Mouse (Mus musculus) brain, embryonic 14.5 days (tissue): ENCODE measurements around the gene Cnp. TPM values are rescaled to one million over a fixed set of nuclear protein-coding genes. Genes with fewer than 3 reads are reported as not detected.
"Not testable (repeated sequence)": the region's sequence is repeated elsewhere in the genome, so short reads cannot be mapped to it uniquely, and the experiment has no call there.

Experiments
- DNase-seq: peaks from one replicate; pipeline ENCODE4 v3.0.0-alpha.2; 2011; ENCODE audit warnings: low read depth
- CTCF ChIP-seq: fragments of 200-500 bp; IDR thresholded peaks from 2 replicates; pipeline ENCODE4 v1.5.1; 2012; ENCODE audit warnings: inconsistent platforms, mild to moderate bottlenecking, moderate library complexity, borderline replicate concordance; ENCODE audit not compliant: insufficient read depth, insufficient read length; ENCODE audit errors: extremely low read depth
- POLR2A ChIP-seq: fragments of 200-500 bp; IDR thresholded peaks from 2 replicates; pipeline ENCODE4 v1.6.1; 2012; ENCODE audit warnings: mild to moderate bottlenecking, inconsistent platforms, borderline replicate concordance; ENCODE audit not compliant: poor library complexity, insufficient read depth, insufficient read length, severe bottlenecking; ENCODE audit errors: extremely low read depth
- polyA plus RNA-seq: library from polyadenylated mRNA; depleted of rRNA; stranded (reverse); fragments of >200 nt; gene quantifications from 2 replicates; pipeline ENCODE4 v1.2.3, GENCODE M21; 2012

The Cnp gene
- polyA plus RNA-seq, 1 experiment = 22.4 TPM

DNA sequence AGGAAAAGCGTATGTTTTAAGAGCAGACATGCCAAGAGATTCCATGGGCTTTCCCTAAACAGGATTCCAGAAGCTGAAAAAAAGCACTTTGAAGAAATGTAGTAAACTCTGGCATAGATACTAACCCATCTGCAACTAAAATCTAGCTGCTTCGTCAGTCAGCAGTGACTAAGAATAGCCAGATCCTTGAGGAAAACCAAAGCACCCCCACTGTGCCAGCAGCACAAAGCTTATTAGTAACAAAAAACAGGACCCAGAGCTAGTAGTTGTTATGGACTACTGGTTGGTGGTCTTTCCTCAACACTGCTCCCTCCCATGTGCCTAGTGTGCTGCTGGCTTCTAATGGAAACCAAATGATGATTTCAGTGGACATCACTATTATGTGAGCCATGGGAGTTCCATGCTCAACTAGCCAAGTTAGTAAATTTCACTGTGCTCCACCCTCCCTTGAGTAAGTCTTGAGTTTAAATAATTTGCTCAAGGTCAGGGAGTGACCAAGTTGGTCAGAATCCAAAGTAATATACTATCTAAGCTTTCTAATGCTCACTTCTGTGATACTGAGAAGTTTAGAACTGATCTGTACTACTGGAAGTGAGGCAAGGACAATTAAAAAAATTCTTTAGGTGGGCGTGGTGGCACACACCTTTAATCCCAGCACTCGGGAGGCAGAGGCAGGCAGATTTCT is 29.8 kb downstream of the Cnp start:
- no peak for TF ChIP-seq POLR2A
- no peak for TF ChIP-seq CTCF
- no peak for DNase-seq

DNA sequence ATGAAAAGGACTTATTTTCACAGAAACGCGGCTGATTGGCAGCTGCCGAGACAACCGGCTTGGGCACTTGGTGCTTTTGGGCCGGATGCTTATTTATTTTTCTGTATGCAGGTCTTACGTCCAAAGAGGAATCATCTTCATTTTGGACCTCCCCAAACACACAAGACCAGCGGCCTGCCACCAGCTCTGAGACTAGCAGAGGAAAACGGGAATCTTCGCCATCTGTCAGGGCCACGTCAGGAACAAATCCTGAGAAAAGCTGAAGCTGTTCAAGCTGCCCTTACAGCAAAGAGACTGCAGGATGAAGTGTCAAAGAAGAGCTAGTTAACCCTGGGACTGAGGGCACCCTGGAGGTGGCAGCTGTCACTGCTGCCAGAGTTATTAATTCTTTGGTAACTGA is 30.7 kb downstream of the Cnp start:
- TF ChIP-seq POLR2A = no peak
- TF ChIP-seq CTCF = no peak

DNA sequence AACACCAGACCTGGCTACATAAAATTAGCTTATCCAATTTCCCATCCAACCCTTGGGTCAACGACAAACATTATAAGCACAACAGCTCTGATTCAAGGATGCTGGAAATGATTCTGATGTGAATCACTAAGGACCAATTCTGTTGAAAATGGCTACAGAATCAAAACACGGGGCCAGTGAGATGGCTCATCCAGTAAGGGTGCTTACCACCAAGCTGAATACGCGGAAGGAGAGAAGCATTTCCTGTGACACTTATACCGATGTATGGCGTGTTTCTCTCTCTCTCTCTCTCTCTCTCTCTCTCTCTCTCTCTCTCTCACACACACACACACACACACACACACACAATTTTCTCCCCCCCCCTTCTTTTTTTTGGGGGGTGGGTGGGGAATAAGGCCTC is 32.4 kb downstream of the Cnp start:
- no peak for DNase-seq
- TF ChIP-seq POLR2A = no peak
- TF ChIP-seq CTCF = no peak

More for the DNA sequence above, 30.7 kb downstream of the Cnp start:
- DNase-seq = no peak

- TF ChIP-seq POLR2A (no peak), CTCF (no peak)
- no peak for DNase-seq
Measured at GRCm38 (mm10) chr11:100608796-100609195, 34.1 kb downstream of the Cnp start.

- DNase-seq = no peak
Measured at GRCm38 (mm10) chr11:100609355-100609996, 34.8 kb downstream of the Cnp start.

DNA sequence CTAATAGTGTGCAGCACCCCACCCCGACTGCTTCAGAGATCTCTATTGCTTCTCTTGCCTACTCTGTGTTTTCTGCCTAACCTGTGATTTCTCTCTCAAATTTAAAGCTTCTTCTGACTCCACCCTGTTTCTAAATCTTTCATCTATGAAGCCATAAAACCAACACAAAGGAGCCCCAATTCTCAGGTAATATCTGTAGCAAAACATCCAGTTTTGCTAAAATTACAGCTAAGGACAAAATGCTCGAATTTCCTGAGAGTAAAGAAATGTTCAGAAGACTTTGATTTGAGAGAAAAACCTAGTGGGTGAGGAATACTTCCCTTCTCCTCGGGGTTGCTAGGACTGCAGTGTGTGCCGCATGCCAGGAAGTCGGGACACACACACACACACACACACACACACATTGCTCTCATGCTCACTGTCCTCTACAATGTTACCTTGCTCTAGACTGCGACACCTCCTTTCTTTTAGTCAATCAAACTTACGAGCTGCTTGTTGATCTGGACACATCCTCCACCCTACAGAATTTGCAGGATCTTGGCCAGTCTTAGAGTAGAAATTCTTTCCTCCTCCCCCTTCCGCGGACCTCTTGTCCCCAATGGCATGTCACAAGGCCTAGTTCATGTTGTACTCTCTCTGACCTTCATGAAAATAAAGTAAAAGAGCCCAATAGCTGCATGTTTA is 35.4 kb downstream of the Cnp start:
- DNase-seq = no peak
- TF ChIP-seq POLR2A (no peak), CTCF (no peak)

More at GRCm38 (mm10) chr11:100609355-100609996, 34.8 kb downstream of the Cnp start:
- TF ChIP-seq POLR2A = no peak

GRCm38 (mm10) chr11:100611627-100612026 is 36.9 kb downstream of the Cnp start:
- no peak for TF ChIP-seq POLR2A
- TF ChIP-seq CTCF = no peak
- no peak for DNase-seq

GRCm38 (mm10) chr11:100613241-100613640 is 38.5 kb downstream of the Cnp start:
- DNase-seq = peak; percentile 58
- TF ChIP-seq CTCF = no peak
- no peak for TF ChIP-seq POLR2A

GRCm38 (mm10) chr11:100616332-100616731 is 41.6 kb downstream of the Cnp start:
- DNase-seq = no peak
- TF ChIP-seq POLR2A (no peak), CTCF (no peak)

GRCm38 (mm10) chr11:100616836-100617235 is 42.1 kb downstream of the Cnp start:
- DNase-seq = not testable (repeated sequence)

DNA sequence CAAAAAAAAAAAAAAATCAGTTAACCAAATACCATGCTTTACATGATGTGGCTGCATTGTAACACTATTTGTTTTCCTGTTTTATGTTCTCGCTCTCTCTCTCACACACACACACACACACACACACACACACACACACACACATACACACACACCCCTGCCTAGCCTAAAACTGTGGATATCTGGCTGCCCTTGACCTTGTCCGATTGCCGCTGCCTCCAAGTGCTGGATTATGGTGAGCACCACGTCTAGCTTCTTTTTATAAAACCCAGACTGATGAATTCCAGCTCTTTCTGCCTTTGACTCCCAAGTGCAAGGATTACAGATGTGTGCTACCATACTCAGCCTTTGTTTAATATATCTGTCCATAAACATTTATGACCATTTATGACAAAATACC is 42.8 kb downstream of the Cnp start:
- DNase-seq = no peak
- no peak for TF ChIP-seq CTCF
- no peak for TF ChIP-seq POLR2A

GRCm38 (mm10) chr11:100618761-100619484 is 44.2 kb downstream of the Cnp start, which contains the start of gene Nkiras2:
TSS of gene Nkiras2 (plus strand) at chr11:100619244.
- TF ChIP-seq POLR2A (no peak), CTCF (no peak)
- DNase-seq = peak; percentile 82
